Mouse (Mus musculus): ENCODE results near the gene Twsg1.

DNA sequence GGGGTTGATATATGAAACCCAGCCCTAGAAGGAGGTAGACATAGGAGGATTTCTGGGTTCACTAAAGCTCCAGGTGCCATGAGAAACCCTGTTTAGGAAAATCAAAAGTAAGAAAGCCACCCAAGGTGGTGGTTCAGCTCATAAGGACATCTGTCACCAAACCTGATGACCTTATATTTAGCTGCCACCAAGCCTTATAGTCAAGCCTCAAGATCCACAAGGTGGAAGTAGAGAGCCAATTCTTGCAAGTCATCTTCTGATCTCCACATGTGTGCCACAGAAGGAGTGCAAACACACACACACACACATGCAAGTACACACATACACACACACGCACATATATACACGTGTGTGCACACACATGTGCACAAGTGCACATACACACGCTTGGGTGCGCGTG is 1.1 kb upstream of the Twsg1 start:
- no peak for TF ChIP-seq CTCF (IDR thresholded peaks at IDR 0.05; ENCODE audit: control insufficient read depth, insufficient read depth, low read length)
- TF ChIP-seq POLR2A (IDR thresholded peaks at IDR 0.05; ENCODE audit: borderline replicate concordance, control insufficient read depth, low read depth, low read length), result no peak
